Mouse (Mus musculus): ENCODE results near the gene Rap1gap. TPM values are rescaled to one million over a fixed set of nuclear protein-coding genes. Genes with fewer than 3 reads are reported as not detected.

Rap1gap gene
- polyA plus RNA-seq, 1 experiment from 2014 or later: 10.3 TPM

GRCm38 (mm10) chr4:137666283-137666957, 1.9 kb downstream of the Rap1gap start:
- Histone ChIP-seq H3K27ac (ENCODE audit: low read depth, low read length) (no peak overlapping the region), H3K9ac (ENCODE audit: low read depth, low read length) (no peak overlapping the region), H3K27me3 (ENCODE audit: control insufficient read depth, insufficient read depth, low read length) (peaks cover 13% of the 10 kb centered on the region), H3K4me3 (ENCODE audit: low read length) (no peak overlapping the region), H3K4me2 (replicated peaks; ENCODE audit: low read depth, low read length) (no peak overlapping the region), H3K4me1 (ENCODE audit: control insufficient read depth, insufficient read depth, low read length) (no peaks in the 10 kb centered on the region), H3K9me3 (ENCODE audit: control insufficient read depth, low read length) (no peaks in the 10 kb centered on the region), H3K36me3 (ENCODE audit: control insufficient read depth, insufficient read depth, low read length) (no peaks in the 10 kb centered on the region)
- ATAC-seq (ENCODE audit: low FRiP score, low TSS enrichment): no peak
- WGBS: 77% methylated on average over 5 of the region's 5 CpGs

- Histone ChIP-seq H3K27ac (ENCODE audit: low read depth, low read length) (no peak overlapping the region), H3K36me3 (ENCODE audit: control insufficient read depth, insufficient read depth, low read length) (no peaks in the 10 kb centered on the region), H3K27me3 (ENCODE audit: control insufficient read depth, insufficient read depth, low read length) (peaks cover 13% of the 10 kb centered on the region), H3K4me1 (ENCODE audit: control insufficient read depth, insufficient read depth, low read length) (no peaks in the 10 kb centered on the region), H3K4me2 (replicated peaks; ENCODE audit: low read depth, low read length) (no peak overlapping the region), H3K9ac (ENCODE audit: low read depth, low read length) (no peak overlapping the region), H3K9me3 (ENCODE audit: control insufficient read depth, low read length) (no peaks in the 10 kb centered on the region), H3K4me3 (ENCODE audit: low read length) (no peak overlapping the region)
- 60% methylated on average over 8 of the region's 8 CpGs for WGBS
- no peak for ATAC-seq (ENCODE audit: low FRiP score, low TSS enrichment)
These were observed 2.4 kb downstream of the Rap1gap start for GRCm38 (mm10) chr4:137666958-137667345.

GRCm38 (mm10) chr4:137667747-137668146, 3.2 kb downstream of the Rap1gap start:
- no peaks in the 10 kb centered on the region for H3K36me3 ChIP-seq (ENCODE audit: control insufficient read depth, insufficient read depth, low read length)
- no peak overlapping the region for H3K27ac ChIP-seq (ENCODE audit: low read depth, low read length)
- ATAC-seq (ENCODE audit: low FRiP score, low TSS enrichment): no peak
- no peak overlapping the region for H3K4me2 ChIP-seq (replicated peaks; ENCODE audit: low read depth, low read length)
- no peak overlapping the region for H3K4me3 ChIP-seq (ENCODE audit: low read length)
- H3K9ac ChIP-seq (ENCODE audit: low read depth, low read length): no peak overlapping the region
- H3K9me3 ChIP-seq (ENCODE audit: control insufficient read depth, low read length): no peaks in the 10 kb centered on the region
- peaks cover 13% of the 10 kb centered on the region for H3K27me3 ChIP-seq (ENCODE audit: control insufficient read depth, insufficient read depth, low read length)
- 50% methylated on average over 5 of the region's 5 CpGs for WGBS
- H3K4me1 ChIP-seq (ENCODE audit: control insufficient read depth, insufficient read depth, low read length): no peaks in the 10 kb centered on the region

- no peaks in the 10 kb centered on the region for H3K36me3 ChIP-seq (ENCODE audit: control insufficient read depth, insufficient read depth, low read length)
- ATAC-seq (ENCODE audit: low FRiP score, low TSS enrichment): no peak
- no peaks in the 10 kb centered on the region for H3K27me3 ChIP-seq (ENCODE audit: control insufficient read depth, insufficient read depth, low read length)
- H3K9ac ChIP-seq (ENCODE audit: low read depth, low read length): no peak overlapping the region
- no peaks in the 10 kb centered on the region for H3K4me1 ChIP-seq (ENCODE audit: control insufficient read depth, insufficient read depth, low read length)
- 67% methylated on average over 13 of the region's 13 CpGs for WGBS
- H3K27ac ChIP-seq (ENCODE audit: low read depth, low read length): no peak overlapping the region
- no peak overlapping the region for H3K4me3 ChIP-seq (ENCODE audit: low read length)
- no peaks in the 10 kb centered on the region for H3K9me3 ChIP-seq (ENCODE audit: control insufficient read depth, low read length)
- H3K4me2 ChIP-seq (replicated peaks; ENCODE audit: low read depth, low read length): no peak overlapping the region
These were observed 7.4 kb downstream of the Rap1gap start for GRCm38 (mm10) chr4:137671711-137672500.

GRCm38 (mm10) chr4:137675566-137675965, 11.0 kb downstream of the Rap1gap start:
- 68% methylated on average over 7 of the region's 7 CpGs for WGBS
- Histone ChIP-seq H3K36me3 (ENCODE audit: control insufficient read depth, insufficient read depth, low read length) (no peaks in the 10 kb centered on the region), H3K27ac (ENCODE audit: low read depth, low read length) (no peak overlapping the region), H3K4me1 (ENCODE audit: control insufficient read depth, insufficient read depth, low read length) (no peaks in the 10 kb centered on the region), H3K4me3 (ENCODE audit: low read length) (no peak overlapping the region), H3K9me3 (ENCODE audit: control insufficient read depth, low read length) (no peaks in the 10 kb centered on the region), H3K4me2 (replicated peaks; ENCODE audit: low read depth, low read length) (no peak overlapping the region), H3K9ac (ENCODE audit: low read depth, low read length) (no peak overlapping the region), H3K27me3 (ENCODE audit: control insufficient read depth, insufficient read depth, low read length) (peaks cover 11% of the 10 kb centered on the region; the same call in 1 of the 2 replicates)
- ATAC-seq (ENCODE audit: low FRiP score, low TSS enrichment): no peak

GRCm38 (mm10) chr4:137676057-137676456, 11.5 kb downstream of the Rap1gap start:
- 0 out of 2 replicates have a peak, but pooled peaks have one; percentile 20 for ATAC-seq (ENCODE audit: low FRiP score, low TSS enrichment)
- no peak overlapping the region for H3K4me2 ChIP-seq (replicated peaks; ENCODE audit: low read depth, low read length)
- WGBS: 8% methylated on average over 11 of the region's 11 CpGs

GRCm38 (mm10) chr4:137676700-137677484, 12.4 kb downstream of the Rap1gap start:
- no peak overlapping the region for H3K4me2 ChIP-seq (replicated peaks; ENCODE audit: low read depth, low read length)
- peaks cover 23% of the 10 kb centered on the region for H3K27me3 ChIP-seq (ENCODE audit: control insufficient read depth, insufficient read depth, low read length)
- H3K9ac ChIP-seq (ENCODE audit: low read depth, low read length): no peak overlapping the region
- H3K27ac ChIP-seq (ENCODE audit: low read depth, low read length): no peak overlapping the region
- no peak for ATAC-seq (ENCODE audit: low FRiP score, low TSS enrichment)
- H3K4me3 ChIP-seq (ENCODE audit: low read length): no peak overlapping the region
- 62% methylated on average over 13 of the region's 13 CpGs for WGBS
- H3K4me1 ChIP-seq (ENCODE audit: control insufficient read depth, insufficient read depth, low read length): peaks cover 6% of the 10 kb centered on the region; the same call in 1 of the 2 replicates
- H3K9me3 ChIP-seq (ENCODE audit: control insufficient read depth, low read length): no peaks in the 10 kb centered on the region
- no peaks in the 10 kb centered on the region for H3K36me3 ChIP-seq (ENCODE audit: control insufficient read depth, insufficient read depth, low read length)

More at GRCm38 (mm10) chr4:137676057-137676456, 11.5 kb downstream of the Rap1gap start:
- Histone ChIP-seq H3K9me3 (ENCODE audit: control insufficient read depth, low read length) (no peaks in the 10 kb centered on the region), H3K4me3 (ENCODE audit: low read length) (no peak overlapping the region), H3K4me1 (ENCODE audit: control insufficient read depth, insufficient read depth, low read length) (no peaks in the 10 kb centered on the region; the same call in 1 of the 2 replicates), H3K36me3 (ENCODE audit: control insufficient read depth, insufficient read depth, low read length) (no peaks in the 10 kb centered on the region), H3K27ac (ENCODE audit: low read depth, low read length) (no peak overlapping the region), H3K27me3 (ENCODE audit: control insufficient read depth, insufficient read depth, low read length) (peaks cover 14% of the 10 kb centered on the region), H3K9ac (ENCODE audit: low read depth, low read length) (no peak overlapping the region)

- no peak overlapping the region for H3K27ac ChIP-seq (ENCODE audit: low read depth, low read length)
- WGBS: 78% methylated on average over 5 of the region's 5 CpGs
- H3K4me3 ChIP-seq (ENCODE audit: low read length): no peak overlapping the region
- H3K4me2 ChIP-seq (replicated peaks; ENCODE audit: low read depth, low read length): no peak overlapping the region
- no peaks in the 10 kb centered on the region for H3K9me3 ChIP-seq (ENCODE audit: control insufficient read depth, low read length)
- peaks cover 6% of the 10 kb centered on the region; the same call in 1 of the 2 replicates for H3K4me1 ChIP-seq (ENCODE audit: control insufficient read depth, insufficient read depth, low read length)
- ATAC-seq (ENCODE audit: low FRiP score, low TSS enrichment): no peak
- no peaks in the 10 kb centered on the region for H3K36me3 ChIP-seq (ENCODE audit: control insufficient read depth, insufficient read depth, low read length)
- H3K9ac ChIP-seq (ENCODE audit: low read depth, low read length): no peak overlapping the region
- H3K27me3 ChIP-seq (ENCODE audit: control insufficient read depth, insufficient read depth, low read length): peaks cover 31% of the 10 kb centered on the region
These were observed 13.4 kb downstream of the Rap1gap start for GRCm38 (mm10) chr4:137677906-137678305.
